Mouse (Mus musculus) urinary bladder, postnatal 25 days (tissue): Measurements from ENCODE around the gene Lclat1.

Experiments used
- DNase-seq: peaks from one replicate; pipeline ENCODE4 v3.0.0; 2022; ENCODE audit warnings: low spot score

Lclat1 gene

DNA sequence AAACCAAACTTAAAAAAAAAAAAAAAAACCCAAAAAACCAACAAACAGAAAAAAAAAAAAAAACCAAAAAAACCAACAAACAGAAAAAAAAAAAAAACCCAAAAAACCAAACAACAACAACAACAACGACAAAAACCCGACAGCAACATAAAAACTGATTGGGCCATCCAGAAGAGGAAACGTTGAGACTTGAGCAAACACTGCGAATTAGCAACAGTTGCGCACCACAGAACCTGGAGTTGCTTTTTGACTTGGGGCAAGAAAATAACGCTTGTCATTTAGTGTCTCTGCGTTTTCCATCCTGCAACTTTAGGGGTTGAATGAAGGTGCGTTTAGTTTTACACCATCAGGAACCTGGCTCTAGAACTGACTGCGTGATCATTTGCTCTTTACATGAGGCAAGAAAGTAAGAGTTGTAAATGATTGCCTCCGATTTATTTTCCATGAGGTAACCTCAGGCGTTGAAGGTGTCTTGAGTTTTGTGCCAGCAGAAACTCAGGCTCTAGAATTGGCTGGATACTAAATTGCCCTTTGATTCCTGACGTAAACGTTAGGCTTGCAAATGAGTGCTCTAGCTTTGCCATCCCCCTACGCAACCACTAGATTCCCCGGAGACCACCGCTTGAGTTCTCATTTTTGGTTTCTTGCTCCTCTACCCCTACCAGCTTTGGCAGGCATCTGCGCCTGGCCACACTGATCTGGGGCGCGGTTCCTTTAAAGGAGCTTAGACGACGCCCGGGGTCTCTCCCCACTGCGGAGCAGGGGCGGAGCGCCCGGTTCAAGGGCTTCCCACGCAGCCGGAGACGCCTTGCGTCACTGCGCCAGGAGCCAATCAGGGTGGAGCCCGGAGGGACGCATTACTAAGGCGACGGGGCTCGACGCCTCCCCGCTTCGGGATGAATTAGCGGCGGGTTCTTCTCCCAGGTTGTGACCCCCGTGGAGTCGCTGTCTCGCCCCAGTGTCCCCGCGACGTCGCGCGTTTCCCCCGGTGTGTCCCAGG, at the start of gene Lclat1:
Lclat1 (plus strand) TSS at position 828 of the 1,000 bp plus-strand sequence.
- peak; percentile 88 for DNase-seq

DNA sequence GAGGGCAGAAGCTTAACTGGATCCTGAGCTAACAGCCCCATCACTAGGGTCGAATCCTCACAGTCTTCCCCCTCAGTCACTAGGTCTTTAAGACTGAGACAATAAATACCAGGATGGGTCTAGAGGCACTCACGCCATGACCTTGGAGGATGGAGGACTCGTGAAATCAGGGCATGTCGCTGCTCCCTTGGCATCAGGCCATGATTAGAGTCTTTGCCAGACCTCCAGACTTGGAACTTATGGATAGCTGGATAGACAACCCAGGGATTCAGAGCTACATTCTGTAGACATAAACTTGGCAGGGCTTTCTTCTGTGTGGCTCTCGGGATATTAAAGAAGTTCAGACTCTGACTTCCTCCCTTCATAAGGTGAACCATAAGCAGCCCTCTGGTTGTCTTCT, 49.5 kb upstream of the Lclat1 start:
- no peak for DNase-seq

DNA sequence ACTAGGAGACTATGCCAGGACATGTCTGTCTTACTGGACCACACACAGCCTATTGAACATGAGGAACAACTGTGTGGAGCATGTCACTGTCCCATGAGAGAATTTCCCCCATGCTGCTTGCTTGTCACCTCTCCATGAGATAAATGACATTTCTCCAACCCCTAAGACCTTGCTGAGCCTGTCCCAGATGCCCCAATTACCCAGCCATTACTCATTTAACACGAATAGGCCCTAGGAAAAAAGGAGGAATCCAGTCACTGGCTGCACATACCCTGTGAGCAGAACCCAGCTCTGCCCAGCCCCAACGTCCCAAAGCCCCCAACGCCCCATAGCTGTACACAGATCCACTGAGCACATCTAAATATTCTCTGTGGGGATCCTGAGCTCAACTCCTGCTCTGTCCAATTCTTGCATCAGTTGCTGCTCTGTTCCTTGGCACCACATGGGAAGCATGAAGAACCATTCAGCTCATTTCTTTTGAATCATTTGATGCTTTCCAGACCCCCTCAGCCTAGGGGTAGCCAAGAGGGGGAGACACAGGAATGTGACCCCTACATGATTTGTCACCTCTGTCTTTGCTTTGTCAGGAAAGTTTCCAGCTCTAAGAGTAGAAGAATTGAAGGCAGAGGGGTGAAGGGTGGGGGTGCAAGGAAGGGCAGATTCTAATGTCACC, 47.4 kb upstream of the Lclat1 start:
- no peak for DNase-seq

- no peak for DNase-seq
Measured at GRCm38 (mm10) chr17:73060897-73061252, 46.9 kb upstream of the Lclat1 start.

GRCm38 (mm10) chr17:73062701-73063100, 45.1 kb upstream of the Lclat1 start:
- no peak for DNase-seq

DNA sequence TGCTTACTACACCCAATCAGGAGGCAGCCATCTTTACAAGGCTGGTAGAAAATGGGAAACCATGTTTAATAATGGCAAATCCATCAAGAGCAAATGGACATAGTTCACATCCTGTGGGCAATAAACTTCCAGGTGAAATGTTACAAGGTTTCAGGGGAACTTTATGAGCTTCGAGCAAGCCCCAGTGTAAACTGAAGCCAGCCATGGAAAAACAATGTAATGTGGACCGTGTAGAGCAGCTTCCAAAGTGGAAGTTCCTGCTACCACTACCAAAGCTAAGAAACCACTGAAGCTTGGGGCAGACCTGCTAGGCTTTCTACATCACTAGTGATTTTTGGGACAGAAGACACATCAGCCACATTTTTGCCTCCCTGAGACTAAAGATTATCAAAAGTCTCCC, 44.5 kb upstream of the Lclat1 start:
- no peak for DNase-seq

DNA sequence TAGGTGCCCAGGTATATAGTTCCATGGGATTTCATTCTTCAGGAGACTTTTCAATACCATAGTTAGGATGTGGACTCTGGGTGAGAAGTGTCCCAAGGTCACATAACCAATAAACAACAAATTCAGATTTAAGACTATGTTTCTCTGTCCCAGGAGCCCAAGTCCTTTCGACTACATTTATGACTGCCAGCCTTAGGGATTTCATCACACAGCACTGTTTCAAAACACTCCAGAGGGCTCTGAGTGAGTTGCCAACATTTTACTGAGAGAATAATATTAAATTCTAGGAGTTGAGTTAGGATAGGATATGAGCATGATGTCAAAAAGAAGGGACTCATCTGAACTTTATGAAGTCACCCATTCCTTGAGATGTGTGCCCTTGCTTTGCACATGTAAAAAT, 44.0 kb upstream of the Lclat1 start:
- DNase-seq: no peak

GRCm38 (mm10) chr17:73066387-73067169, 41.2 kb upstream of the Lclat1 start:
- DNase-seq: no peak

GRCm38 (mm10) chr17:73067423-73067822, 40.4 kb upstream of the Lclat1 start:
- DNase-seq: no peak

DNA sequence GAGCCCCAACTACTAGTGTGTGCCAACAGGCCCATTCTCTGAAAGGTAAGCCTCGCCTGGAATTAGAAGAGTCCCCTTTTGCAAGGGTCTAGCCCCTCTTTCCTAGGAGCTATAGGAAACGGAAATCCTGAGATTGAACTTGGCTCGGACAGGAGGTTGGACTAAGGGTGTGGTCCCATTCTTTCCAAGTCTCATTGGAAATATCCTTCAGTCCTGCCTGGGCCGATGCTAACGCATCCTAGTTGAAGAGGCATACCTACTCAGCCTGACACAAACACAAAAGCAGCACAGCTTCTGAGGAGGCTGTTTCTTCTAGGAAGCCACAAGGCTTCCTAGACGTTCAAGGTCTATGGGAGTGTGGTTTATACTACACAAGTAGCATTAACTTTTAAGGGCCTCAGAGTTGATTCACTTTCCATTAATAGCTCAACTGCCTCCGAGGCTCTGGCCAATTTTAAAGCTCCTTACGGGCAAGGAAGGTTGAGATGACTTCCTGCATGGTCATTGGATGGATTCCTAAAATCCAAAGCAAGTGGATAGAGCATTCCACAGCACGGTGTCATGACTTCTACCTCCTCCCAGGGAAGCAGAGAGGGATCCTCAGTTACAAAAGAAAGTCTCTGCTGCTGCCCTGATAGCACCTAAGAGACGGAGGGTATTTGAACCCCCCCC, 39.3 kb upstream of the Lclat1 start:
- DNase-seq: no peak

DNA sequence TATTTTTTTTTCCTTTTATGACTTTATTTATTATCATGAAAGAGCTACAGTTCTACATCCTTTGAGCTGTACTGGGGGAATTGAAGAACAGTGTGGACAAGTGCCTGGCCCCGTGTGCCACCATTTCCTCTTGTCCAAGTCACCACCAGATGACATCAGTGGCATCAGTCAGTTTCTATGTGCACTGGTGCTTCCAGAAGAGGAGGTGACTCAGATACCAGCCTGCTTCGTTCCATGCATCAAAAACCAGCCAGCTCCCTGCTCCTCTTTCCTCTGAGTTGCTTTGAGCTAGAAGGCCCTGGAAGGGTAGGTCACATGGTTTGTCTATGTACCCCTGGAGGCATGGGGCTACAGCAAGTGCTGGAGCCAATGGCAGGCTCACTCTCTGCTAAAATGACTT, 37.3 kb upstream of the Lclat1 start:
- DNase-seq: no peak

- no peak for DNase-seq
Measured at GRCm38 (mm10) chr17:73071725-73072263, 36.0 kb upstream of the Lclat1 start.

DNA sequence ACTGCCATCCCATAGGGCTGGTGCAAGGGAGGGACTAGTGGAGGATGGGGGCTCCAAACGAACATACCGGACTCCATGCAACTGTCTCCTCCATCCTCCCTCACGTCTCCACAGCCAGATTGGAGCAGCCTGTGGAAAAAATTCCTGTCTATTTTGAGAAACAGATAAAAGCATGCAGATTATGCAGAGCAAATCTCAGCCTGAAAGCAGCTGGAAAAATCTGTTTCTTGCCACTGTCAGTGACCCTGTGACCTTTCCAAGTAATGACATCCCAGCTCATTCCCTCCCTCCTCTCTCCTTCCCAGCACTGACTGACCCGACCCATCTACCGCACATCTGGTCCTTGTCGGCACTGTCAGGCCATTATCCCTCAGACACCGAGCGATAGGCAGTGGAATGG, 35.5 kb upstream of the Lclat1 start:
- peak; percentile 29 for DNase-seq

DNA sequence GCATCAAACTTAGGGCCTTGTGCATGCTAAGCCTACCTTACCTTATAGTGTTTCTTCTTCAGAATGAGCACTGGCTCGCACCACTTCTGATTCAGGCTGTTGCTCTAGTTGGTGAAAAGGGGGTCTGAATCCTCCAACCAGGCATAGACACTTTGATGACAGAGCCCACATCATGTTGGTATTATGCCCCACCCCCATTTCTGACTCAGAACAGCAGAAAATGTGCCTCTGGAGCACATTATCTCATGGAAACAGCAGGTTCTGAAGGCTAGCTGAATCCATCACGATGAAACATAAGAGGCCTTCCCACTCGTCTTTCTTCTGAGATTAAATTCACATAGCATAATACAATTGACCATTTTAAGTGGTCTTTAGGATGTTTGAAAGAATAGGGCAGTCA, 33.2 kb upstream of the Lclat1 start:
- DNase-seq: no peak

DNA sequence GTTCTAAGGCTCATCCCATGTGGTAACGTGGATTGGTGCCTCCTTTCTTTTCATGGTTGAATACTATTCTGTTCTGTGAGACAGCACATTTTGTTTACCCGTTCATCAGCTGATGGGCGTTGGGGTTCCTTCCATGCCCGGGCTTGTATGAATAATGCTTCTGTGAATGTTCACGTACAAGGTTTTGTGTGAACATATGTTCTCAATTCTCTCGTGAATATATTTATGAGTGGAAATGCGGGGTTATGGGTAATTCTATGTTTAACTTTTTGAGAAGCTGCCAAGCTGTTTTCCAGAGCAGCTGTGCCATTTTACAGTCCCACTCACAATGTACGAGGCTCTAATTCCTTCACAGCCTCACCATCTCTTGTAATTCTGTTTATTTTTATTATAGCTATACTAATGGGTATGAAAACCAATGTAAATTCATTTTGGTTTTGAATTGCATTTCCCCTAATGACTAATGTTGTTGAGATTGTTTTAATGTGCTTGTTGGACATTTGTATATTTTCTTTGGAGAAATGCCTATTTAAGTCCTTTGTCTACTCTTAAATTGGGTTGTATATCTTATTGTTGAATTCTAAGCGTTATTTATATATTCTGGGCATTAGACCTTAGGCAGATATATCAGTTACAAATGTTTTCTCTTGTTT, 32.4 kb upstream of the Lclat1 start:
- DNase-seq: no peak

- no peak for DNase-seq
Measured at GRCm38 (mm10) chr17:73077638-73078037, 30.1 kb upstream of the Lclat1 start.

- no peak for DNase-seq
Measured at GRCm38 (mm10) chr17:73081360-73082133, 26.2 kb upstream of the Lclat1 start.

- no peak for DNase-seq
Measured at GRCm38 (mm10) chr17:73082506-73083196, 25.1 kb upstream of the Lclat1 start.

DNA sequence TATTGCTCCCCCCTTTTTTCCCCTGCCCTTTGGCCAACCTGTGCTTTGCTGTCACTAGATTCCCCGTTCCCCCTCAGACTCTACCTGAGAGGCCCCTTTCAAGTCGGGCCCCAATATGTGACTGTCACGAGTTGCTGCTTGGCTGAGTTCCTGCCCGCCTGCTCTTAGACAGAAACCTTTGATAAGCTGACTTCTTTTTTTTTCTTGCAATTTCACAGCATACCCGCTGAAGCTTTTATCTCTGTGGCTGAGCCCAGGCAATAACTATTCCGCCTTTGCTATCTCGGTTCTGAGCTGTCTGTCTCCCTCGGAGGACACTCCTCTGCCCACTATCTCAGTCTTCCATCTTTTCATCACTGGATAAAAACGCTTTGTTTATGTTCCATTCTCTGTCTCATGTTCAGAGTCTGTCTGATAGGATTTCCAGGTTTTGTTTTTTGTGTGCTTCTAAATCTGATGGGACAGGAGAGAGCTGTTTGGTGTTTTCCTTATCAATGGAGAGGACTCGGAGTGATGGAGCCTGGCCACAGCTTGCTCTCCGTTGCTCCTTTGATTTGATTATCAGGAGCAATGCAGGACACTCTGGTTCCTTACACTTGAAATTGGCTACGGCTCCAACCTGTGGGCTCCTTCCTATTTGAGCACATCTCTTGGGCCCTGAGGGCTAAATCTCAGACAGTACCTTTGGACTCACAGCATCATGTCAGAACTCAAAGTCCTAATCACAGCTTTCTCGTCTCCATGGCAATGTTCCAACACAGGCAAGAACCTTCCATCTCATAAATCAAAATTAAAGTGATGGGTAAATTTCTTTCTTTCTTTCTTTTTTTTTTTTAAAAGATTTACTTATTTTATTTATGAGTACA, 20.5 kb upstream of the Lclat1 start:
- no peak for DNase-seq
